Mouse (Mus musculus) monocyte, adult 2 months (primary cell): ENCODE results near the gene Srsf4.

ENCODE experiments used
- DNase-seq, 2 experiments: peaks; one replicate each; pipeline ENCODE4 v3.0.0; 2022; ENCODE audit warnings: low spot score in 2 of 2, low read depth in 1 of 2

Gene Srsf4

GRCm38 (mm10) chr4:131914046-131914643 lies 40.7 kb downstream of the Srsf4 start:
- DNase-seq: no peak

GRCm38 (mm10) chr4:131914891-131915469 lies 41.6 kb downstream of the Srsf4 start:
- DNase-seq: no peak

- DNase-seq: no peak
These were observed 42.5 kb downstream of the Srsf4 start for GRCm38 (mm10) chr4:131915821-131916328.

GRCm38 (mm10) chr4:131916425-131916824 lies 43.0 kb downstream of the Srsf4 start:
- DNase-seq: peak; percentile 58 to 70

- DNase-seq: no peak
These were observed 43.7 kb downstream of the Srsf4 start for GRCm38 (mm10) chr4:131917010-131917555.

GRCm38 (mm10) chr4:131918026-131918533 lies 44.7 kb downstream of the Srsf4 start:
- no peak for DNase-seq

GRCm38 (mm10) chr4:131918711-131919500 lies 45.5 kb downstream of the Srsf4 start:
- DNase-seq: no peak

- DNase-seq: no peak
These were observed 46.2 kb downstream of the Srsf4 start for GRCm38 (mm10) chr4:131919506-131920140.

- no peak for DNase-seq
These were observed 46.8 kb downstream of the Srsf4 start for GRCm38 (mm10) chr4:131920141-131920594.

GRCm38 (mm10) chr4:131920595-131921351 lies 47.4 kb downstream of the Srsf4 start:
- DNase-seq: no peak

- DNase-seq: no peak
These were observed 48.3 kb downstream of the Srsf4 start, which contains the start of gene Tmem200b for GRCm38 (mm10) chr4:131921461-131922346. Tmem200b (plus strand) TSS chr4:131921771.

GRCm38 (mm10) chr4:131922404-131922803 lies 49.0 kb downstream of the Srsf4 start:
- DNase-seq: no peak

GRCm38 (mm10) chr4:131924096-131924810 lies 50.8 kb downstream of the Srsf4 start:
- no peak for DNase-seq

- no peak for DNase-seq
These were observed 55.7 kb downstream of the Srsf4 start for GRCm38 (mm10) chr4:131929146-131929545.

GRCm38 (mm10) chr4:131939459-131939858 lies 66.0 kb downstream of the Srsf4 start:
- no peak for DNase-seq

GRCm38 (mm10) chr4:131940846-131941245 lies 67.4 kb downstream of the Srsf4 start:
- DNase-seq: no peak

- no peak for DNase-seq
These were observed 74.4 kb downstream of the Srsf4 start for GRCm38 (mm10) chr4:131947848-131948247.

- no peak for DNase-seq
These were observed 76.5 kb downstream of the Srsf4 start for GRCm38 (mm10) chr4:131949903-131950302.

- DNase-seq: no peak
These were observed 77.2 kb downstream of the Srsf4 start for GRCm38 (mm10) chr4:131950657-131951056.
